Mouse (Mus musculus): Measurements from ENCODE around the gene Msx3.

Msx3 gene

DNA sequence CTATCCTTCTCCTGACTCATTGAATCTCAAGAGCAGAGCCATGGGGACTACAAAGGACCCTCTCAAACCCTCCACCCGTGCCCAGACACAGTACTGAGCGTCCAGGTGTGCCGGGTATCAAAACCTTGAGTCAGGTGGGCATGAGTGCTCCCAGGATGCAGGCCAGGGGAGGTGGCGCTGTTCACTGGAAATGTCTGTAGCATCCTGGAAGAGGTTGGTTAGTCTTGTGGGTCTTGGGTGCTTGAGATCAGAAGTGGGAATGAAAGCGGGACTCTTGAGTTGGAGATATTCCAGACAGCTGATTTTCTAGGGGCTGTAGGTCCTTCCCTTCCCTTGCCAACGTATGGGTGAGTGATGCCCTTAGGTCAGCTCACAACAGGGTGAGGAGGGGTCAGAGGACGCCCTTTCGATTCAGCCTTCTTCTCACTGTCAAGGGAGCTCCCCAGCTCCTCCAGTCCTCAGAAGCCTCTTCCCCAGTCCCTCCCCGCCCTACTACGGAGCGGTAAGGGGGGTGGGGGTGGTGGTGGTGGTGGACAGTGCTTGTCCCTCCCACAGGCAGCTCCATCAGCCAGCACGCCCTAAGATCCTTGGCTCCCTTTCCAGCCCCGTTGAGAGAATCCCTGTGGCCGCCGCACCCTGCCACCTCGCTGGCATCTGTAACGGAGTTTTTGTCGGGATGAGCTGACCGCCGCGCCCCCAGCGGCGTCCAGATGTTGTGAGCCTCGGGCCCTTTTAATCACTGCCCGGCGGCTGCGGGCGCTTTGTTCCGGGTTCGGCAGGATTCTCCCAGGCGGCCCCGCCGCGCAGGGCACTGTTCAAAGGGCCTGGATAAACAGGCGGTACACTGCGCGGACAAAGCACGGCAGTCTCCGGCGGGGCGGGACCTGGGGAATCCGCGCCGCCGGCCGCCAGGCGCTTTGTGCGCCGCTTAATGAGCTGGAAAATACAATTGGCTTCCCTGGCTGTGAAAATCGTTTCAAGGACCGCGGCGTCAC is 8.8 kb upstream of the Msx3 start:
- no peak for DNase-seq

DNA sequence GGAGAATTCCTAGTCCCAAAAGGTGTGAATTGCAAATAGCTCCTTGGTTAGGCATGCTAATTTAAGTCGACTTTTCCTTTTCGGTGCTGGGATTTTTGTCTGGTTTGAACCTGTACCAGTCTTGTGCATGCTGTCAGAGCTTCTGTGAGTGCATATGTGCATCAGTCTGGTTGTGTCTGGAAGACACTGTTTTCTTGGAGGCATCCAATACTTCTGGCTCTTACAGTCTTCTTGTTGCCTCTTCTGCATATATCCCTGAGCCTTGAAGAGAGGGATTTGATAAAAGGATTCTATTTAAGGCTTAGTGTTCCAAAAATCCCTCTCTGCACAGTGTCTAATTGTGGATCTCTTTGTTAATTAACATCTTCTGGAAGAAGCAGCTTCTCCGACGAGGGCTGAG is 5.2 kb upstream of the Msx3 start:
- DNase-seq, result no peak

GRCm38 (mm10) chr7:140049115-140049689 is 313 bp upstream of the Msx3 start:
- peak in 1 of 2 experiments; percentile 21 for DNase-seq

DNA sequence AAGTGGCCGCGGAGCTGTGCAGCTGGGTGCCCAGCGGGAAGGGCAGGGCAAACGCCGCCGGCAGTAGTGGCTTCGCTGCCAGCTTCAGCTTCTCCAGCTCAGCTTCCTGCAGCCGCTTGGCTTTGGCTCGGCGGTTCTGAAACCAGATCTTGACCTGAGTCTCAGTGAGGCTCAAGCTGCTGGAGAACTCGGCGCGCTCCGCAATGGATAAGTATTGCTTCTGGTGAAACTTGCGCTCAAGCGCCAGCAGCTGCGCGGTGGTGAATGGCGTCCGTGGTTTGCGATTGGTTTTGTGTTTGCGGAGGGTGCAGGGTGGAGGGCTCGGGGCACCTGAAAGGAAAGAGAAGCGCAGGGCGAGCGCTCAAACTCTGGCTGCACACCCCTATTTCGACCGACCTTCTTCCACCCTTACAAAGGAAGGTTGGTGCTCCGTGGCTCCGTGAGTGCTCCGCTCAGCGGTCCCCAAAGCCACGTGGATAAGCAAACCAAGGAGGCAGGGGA is 1.0 kb downstream of the Msx3 start:
- DNase-seq, result no peak

GRCm38 (mm10) chr7:140045546-140045945 is 3.3 kb downstream of the Msx3 start:
- no peak for DNase-seq

- no peak for DNase-seq
Measured at GRCm38 (mm10) chr7:140042728-140043127, 6.2 kb downstream of the Msx3 start.

GRCm38 (mm10) chr7:140037171-140037555 is 11.7 kb downstream of the Msx3 start:
- DNase-seq, result no peak

- DNase-seq, result peak; percentile 92 to 95
Measured at GRCm38 (mm10) chr7:140036281-140037170, 12.4 kb downstream of the Msx3 start, which contains the start of the genes Zfp511 and Tubgcp2. Zfp511 (plus strand) TSS chr7:140036391. Tubgcp2 (minus strand) TSS chr7:140036669.

DNA sequence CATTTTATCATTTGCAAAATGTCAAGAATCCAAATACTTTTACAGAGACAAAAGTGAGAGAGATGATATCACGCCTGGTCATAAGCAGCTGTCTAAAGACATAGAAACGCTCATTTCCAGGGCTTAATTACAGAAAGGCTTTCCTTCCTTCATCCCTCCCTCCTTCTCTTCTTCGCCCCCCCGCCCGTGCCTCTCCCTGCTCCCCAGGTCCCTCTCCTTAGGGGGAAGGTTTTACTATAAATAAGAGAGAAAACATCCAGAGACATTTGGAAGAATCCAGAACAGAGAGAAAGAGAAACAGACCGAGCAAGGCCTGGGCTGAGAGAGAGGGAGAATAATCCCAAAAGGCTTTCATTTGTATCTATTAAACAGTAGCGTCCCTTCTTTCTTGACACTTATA is 13.4 kb downstream of the Msx3 start:
- DNase-seq, result no peak

GRCm38 (mm10) chr7:140033386-140033785 is 15.5 kb downstream of the Msx3 start:
- DNase-seq, result no peak

DNA sequence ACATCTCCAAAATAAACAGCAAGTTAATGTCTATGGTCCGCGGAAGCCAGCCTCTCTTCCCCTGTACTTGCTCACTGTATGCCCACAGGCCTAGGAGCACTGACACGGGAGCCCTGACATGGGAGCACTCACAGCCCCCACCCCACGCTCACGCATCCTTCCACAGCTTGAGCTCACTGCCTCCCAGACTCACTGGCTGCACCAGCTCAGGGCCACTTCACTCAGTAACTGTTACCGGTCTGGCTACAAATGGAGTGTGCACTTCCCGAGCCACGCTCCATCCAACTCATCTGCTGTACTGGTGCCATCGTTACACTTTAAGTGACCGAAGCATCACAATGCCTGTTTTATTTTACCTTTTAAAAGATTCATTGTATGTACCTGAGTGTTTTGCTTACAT is 16.5 kb downstream of the Msx3 start:
- DNase-seq, result no peak

GRCm38 (mm10) chr7:140031771-140032170 is 17.1 kb downstream of the Msx3 start:
- DNase-seq, result no peak

DNA sequence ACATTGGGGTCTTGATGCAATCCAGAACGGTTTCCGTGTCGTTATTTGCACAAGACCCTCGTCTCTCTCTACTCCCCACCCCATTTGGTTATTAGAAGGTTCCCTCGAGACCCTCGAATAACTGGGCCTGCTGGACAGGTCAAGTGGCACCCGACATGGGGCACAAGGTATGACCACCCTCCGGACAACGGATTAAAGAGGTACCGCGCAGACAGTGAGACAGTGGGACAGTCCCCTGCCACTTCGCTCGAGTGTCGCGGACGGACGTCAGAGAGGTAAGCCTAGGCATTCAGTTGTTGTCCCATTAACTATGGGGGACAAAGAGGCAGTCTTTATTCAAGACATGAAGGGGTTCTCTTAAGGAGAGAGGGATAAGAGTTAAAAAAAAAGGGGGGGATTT is 37.6 kb downstream of the Msx3 start:
- DNase-seq, result no peak

GRCm38 (mm10) chr7:140007781-140008180 is 41.1 kb downstream of the Msx3 start:
- DNase-seq, result no peak

- DNase-seq, result no peak
Measured at GRCm38 (mm10) chr7:140006861-140007611, 41.9 kb downstream of the Msx3 start.

DNA sequence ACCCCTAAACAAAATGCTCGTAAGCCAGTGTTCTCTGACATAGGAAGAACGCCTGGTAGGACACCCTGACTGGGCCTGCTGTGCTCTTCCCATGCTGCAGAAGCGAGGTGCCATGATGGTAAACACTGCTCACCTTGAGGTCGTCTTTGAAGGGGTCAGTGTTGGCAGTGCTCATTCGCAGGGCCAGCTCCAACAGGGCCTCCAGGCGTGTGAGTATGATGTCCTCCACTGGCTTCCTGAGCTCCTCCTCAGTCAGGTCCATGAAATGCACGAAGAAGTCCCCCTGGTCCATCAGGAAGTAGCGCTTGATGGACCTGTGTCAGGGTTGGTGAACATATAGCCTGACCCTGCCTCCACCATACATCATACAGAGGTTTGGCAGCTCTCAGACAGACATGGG is 44.2 kb downstream of the Msx3 start:
- DNase-seq, result no peak

DNA sequence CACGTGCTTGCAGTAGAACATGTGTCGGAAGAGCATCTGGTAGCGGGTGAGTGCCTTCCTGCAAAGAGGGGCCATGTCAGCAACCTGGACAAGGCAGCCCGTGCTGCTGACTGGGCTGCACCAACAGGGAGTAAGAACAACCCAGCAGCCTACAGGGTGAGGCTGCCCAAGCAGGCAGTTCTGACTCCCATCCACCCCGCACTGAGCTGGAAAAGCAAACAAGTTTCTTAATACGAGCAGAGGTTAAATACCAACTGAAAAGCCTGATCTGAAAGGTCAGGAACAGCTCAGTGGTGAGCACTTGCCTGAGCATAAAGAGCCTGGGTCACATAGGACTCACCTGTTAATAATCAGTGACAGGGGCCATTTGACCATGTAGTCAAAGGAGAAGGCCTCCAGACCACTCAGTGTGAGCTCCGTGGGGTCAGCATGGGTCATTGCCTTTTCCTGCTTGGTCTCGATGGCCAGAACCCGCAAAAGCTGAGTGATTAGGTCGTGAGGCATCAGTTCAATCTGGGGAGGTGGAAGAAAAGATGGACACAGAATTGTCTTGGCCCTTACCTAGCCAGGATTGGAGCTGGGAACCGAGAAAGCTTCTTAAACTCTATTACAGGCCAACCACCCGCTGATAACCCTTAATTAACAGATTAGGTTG is 47.7 kb downstream of the Msx3 start:
- no peak for DNase-seq

GRCm38 (mm10) chr7:139998691-139999350 is 50.1 kb downstream of the Msx3 start:
- DNase-seq, result no peak
